Mouse (Mus musculus) spleen, adult 10 weeks (tissue): ENCODE measurements around the gene AI597479. TPM values are rescaled to one million over a fixed set of nuclear protein-coding genes. Genes with fewer than 3 reads are reported as not detected.

Experiments used
- polyA plus RNA-seq: library from polyadenylated mRNA; stranded (reverse); fragments of 350-450 nt; fragmentation: Illumina TruSeq; extraction: RNeasy Lipid Tissue Mini Kit (QIAGEN cat#74804); gene quantifications from one replicate; pipeline ENCODE4 v1.2.3, GENCODE M21; 2015; ENCODE audit warnings: low replicate concordance; ENCODE audit not compliant: insufficient read depth

AI597479 gene
- 21.1 TPM for polyA plus RNA-seq

DNA sequence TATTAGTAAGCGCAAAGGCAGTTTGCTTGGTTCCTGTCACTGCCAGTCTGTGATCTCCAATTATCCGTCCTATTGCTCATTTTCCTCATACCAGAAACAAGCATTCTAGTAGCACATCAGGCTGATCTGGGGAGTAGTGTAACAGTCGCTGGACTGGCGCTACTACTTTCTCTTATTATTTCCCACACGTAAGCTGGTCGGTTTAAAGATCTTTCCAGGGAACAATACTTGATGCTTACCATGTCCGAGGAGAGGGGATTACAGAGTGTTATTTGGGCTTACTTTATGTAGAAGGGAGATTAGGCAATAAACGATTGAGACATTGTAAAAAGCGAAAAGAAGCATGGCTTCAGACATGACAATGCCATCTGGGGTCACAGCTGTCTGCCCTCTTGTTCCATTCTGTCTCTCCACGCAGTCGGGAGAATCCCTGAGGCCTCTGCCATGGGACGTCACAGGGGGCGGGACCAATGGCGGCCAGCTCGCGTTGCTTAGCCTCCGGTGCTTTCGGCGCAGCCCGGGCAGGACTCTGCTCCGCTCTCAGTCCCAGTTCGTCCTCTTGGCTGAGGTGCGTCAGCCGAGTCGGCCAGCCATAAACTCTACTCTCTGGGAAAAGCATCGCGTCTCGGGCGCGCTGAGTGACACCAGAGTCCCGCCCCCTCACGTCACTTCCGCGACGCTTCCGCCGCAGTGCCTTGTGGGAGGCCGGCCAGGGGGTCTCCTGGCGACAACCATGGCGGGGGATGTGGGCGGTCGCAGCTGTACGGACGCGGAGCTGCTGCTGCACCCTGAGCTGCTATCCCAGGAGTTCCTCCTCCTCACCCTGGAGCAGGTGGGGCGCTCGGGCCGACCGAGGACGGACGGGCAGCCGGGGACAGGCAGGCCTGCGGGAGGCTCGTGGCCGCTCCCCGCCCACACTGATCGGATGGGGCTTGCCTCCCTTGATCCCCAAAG, at the start of gene AI597479, which contains the start of gene Tgfbrap1:
Gene AI597479, plus strand, starts transcription at position 680 of the 954 bp plus-strand sequence.
Gene Tgfbrap1, minus strand, starts transcription at position 607 of the 954 bp plus-strand sequence.

Other genes with a start within 250 kb of the AI597479 start
- gene Mrps9, start 247.5 kb upstream of the AI597479 start, polyA plus RNA-seq, result 45.2 TPM
- gene Gpr45, start 145.8 kb upstream of the AI597479 start, polyA plus RNA-seq, result 0.26 TPM
- 21.4 TPM for gene Tgfbrap1, start 73 bp upstream of the AI597479 start, polyA plus RNA-seq
- gene Fhl2, start 98.3 kb downstream of the AI597479 start, polyA plus RNA-seq, result 2.1 TPM